Mouse (Mus musculus): ENCODE results near the gene Il19. TPM values are rescaled to one million over a fixed set of nuclear protein-coding genes. Genes with fewer than 3 reads are reported as not detected.

The Il19 gene
- polyA plus RNA-seq, 1 experiment: 0.06 TPM

DNA sequence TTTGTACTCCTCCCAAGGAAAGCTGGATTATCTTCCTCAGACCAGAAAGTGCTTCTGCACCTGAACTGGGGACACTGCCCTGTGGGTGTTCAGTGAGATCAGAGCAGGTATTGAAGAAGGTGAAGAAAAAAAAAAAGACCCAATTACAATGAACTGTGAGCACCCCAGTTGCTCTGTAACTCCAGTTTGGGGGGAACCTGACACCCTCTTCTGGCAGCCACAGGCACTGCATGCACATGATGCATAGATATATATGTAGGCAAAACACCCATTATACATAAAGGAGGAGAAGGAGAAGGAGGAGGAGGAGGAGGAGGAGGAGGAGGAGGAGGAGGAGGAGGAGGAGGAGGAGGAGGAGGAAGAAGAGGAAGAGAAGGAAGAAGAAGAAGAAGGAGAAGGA is 13.4 kb downstream of the Il19 start:
- Histone ChIP-seq H3ac (ENCODE audit: control insufficient read depth, insufficient read length, low read depth) (no peak overlapping the region), H3K4me3 (ENCODE audit: insufficient read depth, poor library complexity, severe bottlenecking) (no peak overlapping the region), H3K79me3 (ENCODE audit: low read depth) (no peaks in the 10 kb centered on the region), H3K36me3 (ENCODE audit: control insufficient read depth, insufficient read depth) (no peaks in the 10 kb centered on the region), H3K27me3 (ENCODE audit: control insufficient read depth, insufficient read depth, insufficient read length) (no peaks in the 10 kb centered on the region), H3K79me2 (ENCODE audit: control insufficient read depth, insufficient read depth) (no peaks in the 10 kb centered on the region)
- TF ChIP-seq FOSL1 (IDR thresholded peaks at IDR 0.05; ENCODE audit: insufficient read depth, low read length, poor library complexity, severe bottlenecking) (no peak), CTCF (IDR thresholded peaks at IDR 0.05; ENCODE audit: control insufficient read depth, insufficient read depth, insufficient read length) (no peak), MAX (IDR thresholded peaks at IDR 0.05) (no peak), MYOD1 (IDR thresholded peaks at IDR 0.05; ENCODE audit: control insufficient read depth, insufficient read length, low read depth) (no peak), USF1 (IDR thresholded peaks at IDR 0.05; ENCODE audit: low read depth) (no peak), CEBPB (IDR thresholded peaks at IDR 0.05; ENCODE audit: low read depth) (no peak), MYOG (IDR thresholded peaks at IDR 0.05; ENCODE audit: control insufficient read depth, extremely low read depth, insufficient read length) (no peak)

DNA sequence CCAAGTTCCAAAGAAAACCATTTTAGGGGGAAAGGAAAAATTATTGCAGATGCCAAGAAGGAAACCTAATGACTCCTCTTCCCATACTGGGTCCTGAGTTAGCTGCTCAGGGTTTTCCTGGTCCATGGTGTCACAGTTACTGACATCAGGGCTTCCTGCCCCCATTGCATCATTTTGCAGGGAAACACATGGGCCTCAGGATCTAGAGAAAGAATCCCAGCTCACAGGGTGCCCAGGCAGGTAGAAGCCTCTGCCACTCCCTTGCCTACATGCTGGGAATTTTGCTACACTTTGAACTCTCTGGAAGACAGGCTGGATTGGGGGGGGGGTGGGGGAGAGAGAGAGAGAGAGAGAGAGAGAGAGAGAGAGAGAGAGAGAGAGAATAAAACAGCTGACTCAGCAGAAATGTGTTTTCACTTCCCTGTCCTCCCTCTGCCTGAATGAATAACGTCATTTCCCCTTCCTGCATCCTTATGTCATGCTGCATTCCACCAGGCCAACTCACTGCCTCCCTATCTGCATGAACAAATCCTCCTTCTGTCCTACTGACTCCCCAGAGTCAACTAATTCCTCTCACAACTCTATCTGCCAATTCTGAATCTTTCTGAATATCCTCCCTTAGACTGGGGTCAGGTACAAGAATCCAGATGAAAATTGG is 21.5 kb downstream of the Il19 start:
- H3K79me2 ChIP-seq (ENCODE audit: control insufficient read depth, insufficient read depth): no peaks in the 10 kb centered on the region
- H3K4me3 ChIP-seq (ENCODE audit: insufficient read depth, poor library complexity, severe bottlenecking): no peak overlapping the region
- TF ChIP-seq MAX (IDR thresholded peaks at IDR 0.05) (no peak), CTCF (IDR thresholded peaks at IDR 0.05; ENCODE audit: control insufficient read depth, insufficient read depth, insufficient read length) (no peak), USF1 (IDR thresholded peaks at IDR 0.05; ENCODE audit: low read depth) (no peak), CEBPB (IDR thresholded peaks at IDR 0.05; ENCODE audit: low read depth) (no peak), MYOD1 (IDR thresholded peaks at IDR 0.05; ENCODE audit: control insufficient read depth, insufficient read length, low read depth) (no peak), MYOG (IDR thresholded peaks at IDR 0.05; ENCODE audit: control insufficient read depth, extremely low read depth, insufficient read length) (no peak), FOSL1 (IDR thresholded peaks at IDR 0.05; ENCODE audit: insufficient read depth, low read length, poor library complexity, severe bottlenecking) (no peak)
- no peak overlapping the region for H3ac ChIP-seq (ENCODE audit: control insufficient read depth, insufficient read length, low read depth)
- H3K27me3 ChIP-seq (ENCODE audit: control insufficient read depth, insufficient read depth, insufficient read length): no peaks in the 10 kb centered on the region
- H3K36me3 ChIP-seq (ENCODE audit: control insufficient read depth, insufficient read depth): no peaks in the 10 kb centered on the region
- H3K79me3 ChIP-seq (ENCODE audit: low read depth): no peaks in the 10 kb centered on the region

DNA sequence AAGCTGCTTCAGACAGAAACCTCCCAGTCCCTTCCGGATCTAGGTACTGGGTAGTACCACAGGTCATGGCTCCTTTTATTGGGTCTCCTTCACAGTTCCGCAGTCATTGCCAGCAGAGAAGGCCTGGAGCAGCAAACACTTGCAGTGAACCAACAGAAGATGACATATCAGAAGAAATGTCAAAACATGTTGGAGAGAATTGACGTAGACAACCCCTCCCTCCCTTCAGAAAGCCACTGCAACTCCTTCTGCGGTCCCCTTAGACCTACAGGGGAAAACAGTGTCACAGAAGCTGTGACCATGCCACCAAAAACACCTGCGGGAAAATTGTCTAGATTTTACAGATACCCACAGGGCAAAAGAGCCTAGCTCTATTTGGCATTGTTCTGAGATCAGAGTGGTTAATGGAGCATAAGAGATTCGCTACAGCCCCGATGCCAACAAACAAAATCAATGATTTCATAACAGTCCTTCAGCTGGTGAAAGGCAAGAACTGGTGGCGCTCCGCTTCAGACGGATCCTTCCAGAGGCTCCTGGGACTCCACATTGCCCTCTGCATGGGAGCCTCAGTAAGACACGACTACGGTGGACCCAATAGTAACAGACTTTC is 28.4 kb downstream of the Il19 start, which contains the start of gene Il20:
TSS of gene Il20 (minus strand) at position 51 of the 610 bp plus-strand sequence.
- TF ChIP-seq MYOD1 (IDR thresholded peaks at IDR 0.05; ENCODE audit: control insufficient read depth, insufficient read length, low read depth) (no peak), FOSL1 (IDR thresholded peaks at IDR 0.05; ENCODE audit: insufficient read depth, low read length, poor library complexity, severe bottlenecking) (no peak), MAX (IDR thresholded peaks at IDR 0.05) (no peak), MYOG (IDR thresholded peaks at IDR 0.05; ENCODE audit: control insufficient read depth, extremely low read depth, insufficient read length) (no peak)
- Histone ChIP-seq H3K27me3 (ENCODE audit: control insufficient read depth, insufficient read depth, insufficient read length) (peaks cover 3% of the 10 kb centered on the region), H3K4me3 (ENCODE audit: insufficient read depth, poor library complexity, severe bottlenecking) (no peak within 1 kb of the TSS), H3ac (ENCODE audit: control insufficient read depth, insufficient read length, low read depth) (no peak within 1 kb of the TSS), H3K79me3 (ENCODE audit: low read depth) (no peaks in the 10 kb centered on the region), H3K79me2 (ENCODE audit: control insufficient read depth, insufficient read depth) (no peaks in the 10 kb centered on the region), H3K36me3 (ENCODE audit: control insufficient read depth, insufficient read depth) (no peaks in the 10 kb centered on the region)

DNA sequence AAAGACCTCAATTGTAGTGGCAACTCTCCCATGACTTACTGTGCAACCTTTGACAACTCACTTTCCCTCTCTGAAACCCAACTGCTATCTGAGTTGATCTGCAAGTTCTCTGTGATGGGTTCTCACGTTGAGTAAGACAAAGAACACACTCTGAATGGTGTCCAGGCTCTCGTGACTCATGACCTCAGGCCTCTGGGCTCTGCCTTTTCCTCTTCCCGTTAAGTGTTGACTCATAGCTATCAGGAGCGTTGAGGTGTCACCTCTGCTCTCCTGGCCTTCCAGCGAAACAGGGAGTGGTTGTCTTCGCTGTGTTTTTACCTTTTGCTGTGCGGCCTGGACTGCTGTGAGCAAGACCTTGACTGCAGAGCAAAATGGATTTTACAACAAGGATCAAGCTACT is 37.4 kb downstream of the Il19 start:
- Histone ChIP-seq H3K27me3 (ENCODE audit: control insufficient read depth, insufficient read depth, insufficient read length) (no peaks in the 10 kb centered on the region), H3K79me2 (ENCODE audit: control insufficient read depth, insufficient read depth) (no peaks in the 10 kb centered on the region), H3K36me3 (ENCODE audit: control insufficient read depth, insufficient read depth) (no peaks in the 10 kb centered on the region), H3K4me3 (ENCODE audit: insufficient read depth, poor library complexity, severe bottlenecking) (no peak overlapping the region), H3ac (ENCODE audit: control insufficient read depth, insufficient read length, low read depth) (no peak overlapping the region), H3K79me3 (ENCODE audit: low read depth) (no peaks in the 10 kb centered on the region)
- TF ChIP-seq USF1 (IDR thresholded peaks at IDR 0.05; ENCODE audit: low read depth) (no peak), FOSL1 (IDR thresholded peaks at IDR 0.05; ENCODE audit: insufficient read depth, low read length, poor library complexity, severe bottlenecking) (no peak), MYOG (IDR thresholded peaks at IDR 0.05; ENCODE audit: control insufficient read depth, extremely low read depth, insufficient read length) (no peak), MYOD1 (IDR thresholded peaks at IDR 0.05; ENCODE audit: control insufficient read depth, insufficient read length, low read depth) (no peak)

DNA sequence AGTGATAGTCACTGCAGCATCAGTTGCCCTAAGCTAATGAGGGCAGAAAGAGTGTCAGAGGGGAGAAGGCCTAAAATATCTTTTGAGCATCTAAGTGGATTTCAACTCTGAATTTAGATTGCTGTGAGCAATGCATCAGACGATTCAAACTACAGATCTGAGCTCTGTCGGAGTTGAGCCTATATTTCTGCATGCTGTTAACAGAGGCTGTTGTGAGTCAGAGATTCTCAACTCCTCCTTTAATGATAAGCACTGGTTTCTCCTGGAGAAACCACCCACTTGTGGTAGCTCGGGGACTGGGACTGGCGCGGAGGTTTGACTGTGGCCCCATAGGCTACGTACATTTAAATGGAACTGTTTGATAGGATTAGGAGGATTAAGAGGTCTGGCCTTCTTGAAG is 45.4 kb downstream of the Il19 start:
- TF ChIP-seq MYOD1 (IDR thresholded peaks at IDR 0.05; ENCODE audit: control insufficient read depth, insufficient read length, low read depth) (no peak), CTCF (IDR thresholded peaks at IDR 0.05; ENCODE audit: control insufficient read depth, insufficient read depth, insufficient read length) (no peak), CEBPB (IDR thresholded peaks at IDR 0.05; ENCODE audit: low read depth) (no peak), USF1 (IDR thresholded peaks at IDR 0.05; ENCODE audit: low read depth) (no peak), MAX (IDR thresholded peaks at IDR 0.05) (no peak), MYOG (IDR thresholded peaks at IDR 0.05; ENCODE audit: control insufficient read depth, extremely low read depth, insufficient read length) (no peak), FOSL1 (IDR thresholded peaks at IDR 0.05; ENCODE audit: insufficient read depth, low read length, poor library complexity, severe bottlenecking) (no peak)
- Histone ChIP-seq H3K4me3 (ENCODE audit: insufficient read depth, poor library complexity, severe bottlenecking) (no peak overlapping the region), H3ac (ENCODE audit: control insufficient read depth, insufficient read length, low read depth) (no peak overlapping the region), H3K79me3 (ENCODE audit: low read depth) (no peaks in the 10 kb centered on the region), H3K79me2 (ENCODE audit: control insufficient read depth, insufficient read depth) (no peaks in the 10 kb centered on the region), H3K36me3 (ENCODE audit: control insufficient read depth, insufficient read depth) (no peaks in the 10 kb centered on the region), H3K27me3 (ENCODE audit: control insufficient read depth, insufficient read depth, insufficient read length) (no peaks in the 10 kb centered on the region)

Measured in C2C12 (cell line).